Comparison of ENCODE assay signal across 8 mouse cellular contexts in the genomic region with DNA sequence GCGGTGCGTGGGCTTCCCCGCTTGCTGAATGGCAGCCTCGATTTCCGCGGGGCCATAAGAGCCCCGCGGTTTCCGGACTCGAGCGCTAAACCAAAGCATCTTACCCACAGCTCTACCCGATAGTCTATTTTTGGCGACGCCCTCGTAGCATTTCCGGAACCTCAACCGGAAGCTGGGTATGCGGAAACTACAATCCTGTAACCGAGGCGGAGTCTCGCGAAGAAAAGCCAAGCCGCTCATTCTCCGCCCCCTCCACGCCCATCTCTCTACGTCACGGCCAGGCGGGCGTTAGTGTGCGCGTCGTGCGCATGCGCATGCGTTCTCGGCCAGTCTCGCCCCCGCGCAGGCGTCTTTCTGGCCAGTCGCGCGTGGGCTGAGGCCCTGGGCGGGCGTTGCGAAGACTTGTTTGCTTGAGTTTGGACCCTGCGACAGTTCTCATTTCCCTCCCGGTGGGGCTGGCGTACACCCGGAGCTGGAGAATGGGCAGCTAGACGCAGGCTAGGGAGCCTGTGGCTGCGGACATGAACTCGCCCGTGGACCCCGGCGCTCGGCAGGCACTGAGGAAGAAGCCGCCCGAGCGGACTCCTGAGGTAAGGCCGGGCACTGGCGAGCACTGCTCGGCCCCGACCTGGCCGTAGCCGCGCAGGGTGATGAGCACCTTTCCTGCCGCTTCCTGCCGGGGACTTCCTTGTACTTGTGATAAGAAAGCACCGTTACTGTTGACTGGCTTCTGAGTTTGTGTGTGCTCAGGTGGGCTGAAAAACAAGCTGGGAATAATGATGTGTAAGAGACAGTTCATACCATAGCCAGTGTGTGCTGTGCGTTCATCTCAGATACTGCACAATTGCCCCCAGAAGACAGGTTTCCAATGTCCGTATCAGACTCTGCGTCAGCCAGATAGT. TPM values are rescaled to one million over a fixed set of nuclear protein-coding genes. Genes with fewer than 3 reads are reported as not detected.
A peak's percentile ranks its signal among the peaks of the same experiment; 100 is the strongest.
DNase-seq lines count a peak whose midpoint lies in the region; ATAC-seq lines count a peak whose summit lies in the region.

A gene (plus strand): TSS at position 319 of the 902 bp plus-strand sequence.

- peak; percentile 99 for DNase-seq in adipocyte (ENCODE audit: low spot score)
- DNase-seq in embryo, embryonic 10 days (ENCODE audit: low spot score), result peak; percentile 99
- DNase-seq in gastrocnemius, postnatal 10 days, result peak; percentile 98
- peak; percentile 100 for DNase-seq in induced T-regulatory cell, adult 2 months (ENCODE audit: low read depth)
- DNase-seq in left cerebral cortex, adult 9 months (ENCODE audit: low spot score in 2 of 2), result peak; percentile 96 to 98
- peak; percentile 96 for DNase-seq in right cerebral cortex, postnatal 14 days
- DNase-seq in urinary bladder, postnatal 36 days (ENCODE audit: low spot score in 2 of 2), result peak; percentile 99

- peak; percentile 95 for ATAC-seq in megakaryocyte progenitor cell, adult 5-6 weeks (replicated peaks; ENCODE audit: poor library complexity)

RNA-seq across cellular contexts. Expression of the gene that starts here (rescaled TPM):
- total RNA-seq in gastrocnemius, postnatal 10 days (2021), result 10 to 100 TPM in 1 of 2 experiments, 1 to 10 TPM in 1; 9.0 to 13.6 TPM
- 53.3 and 61.0 TPM in 2 replicates for total RNA-seq in megakaryocyte progenitor cell, adult 5-6 weeks (2015)
- 46.9 and 63.7 TPM in 2 replicates for total RNA-seq in megakaryocyte progenitor cell, adult 5-6 weeks (2017)

Comparison
In these comparisons a context has a peak if more than half of its experiments do, and no peak if none do; other contexts are left out.
1. Peak in every context shown above with its lines: DNase-seq and ATAC-seq.